Mouse (Mus musculus) heart, embryonic 16.5 days (tissue): Measurements from ENCODE around the gene Pla2r1. TPM values are rescaled to one million over a fixed set of nuclear protein-coding genes. Genes with fewer than 3 reads are reported as not detected.

Experiments used
- ATAC-seq: fragments of 200-750 bp; cut with Nextera tagmentation; replicated peaks from 2 replicates; pipeline ENCODE4 v1.8.0; 2017; ENCODE audit warnings: moderate number of reproducible peaks; ENCODE audit not compliant: insufficient read depth, low FRiP score; ENCODE audit errors: extremely low read depth
- H3K27ac ChIP-seq: fragments of 300-500 bp; sonication (generic); 2 replicates; pipeline ENCODE4 v1.5.1; 2014; ENCODE audit warnings: mild to moderate bottlenecking, low read length, control low read depth, moderate library complexity
- H3K27me3 ChIP-seq: fragments of 300-500 bp; sonication (generic); 2 replicates; pipeline ENCODE4 v1.6.1; 2014; ENCODE audit warnings: low read length, mixed read lengths; ENCODE audit not compliant: control insufficient read depth, insufficient read depth
- H3K36me3 ChIP-seq: fragments of 300-500 bp; sonication (generic); 2 replicates; pipeline ENCODE4 v1.6.1; 2014; ENCODE audit not compliant: control insufficient read depth, insufficient read depth
- H3K4me1 ChIP-seq: fragments of 300-500 bp; sonication (generic); 2 replicates; pipeline ENCODE4 v1.6.1; 2014; ENCODE audit warnings: low read length, mixed read lengths; ENCODE audit not compliant: control insufficient read depth, insufficient read depth
- H3K4me2 ChIP-seq: fragments of 300-500 bp; sonication (generic); 2 replicates; pipeline ENCODE4 v1.6.1; 2014; ENCODE audit warnings: low read depth, mild to moderate bottlenecking, control low read depth, low read length
- H3K4me3 ChIP-seq: fragments of 300-500 bp; sonication (generic); 2 replicates; pipeline ENCODE4 v1.5.1; 2014; ENCODE audit warnings: mild to moderate bottlenecking, control low read depth, low read length
- H3K9ac ChIP-seq: fragments of 300-500 bp; sonication (generic); 2 replicates; pipeline ENCODE4 v1.6.1; 2014; ENCODE audit warnings: low read length, control low read depth
- H3K9me3 ChIP-seq: fragments of 300-500 bp; sonication (generic); replicated peaks from 2 replicates; pipeline ENCODE4 v1.6.1; 2016; ENCODE audit warnings: low read length; ENCODE audit not compliant: control insufficient read depth
- WGBS: fragments of 180-500 bp; shearing (Covaris S2); extraction: QIAGEN DNeasy Blood & Tissue Kit; methylation state at CpG from one replicate; pipeline ENCODE4 v1.1.7; 2014; 5-methylcytosine and 5-hydroxymethylcytosine counted together
- polyA plus RNA-seq: library from polyadenylated mRNA; unstranded; fragments of >200 nt; fragmentation: Nextera tagmentation; extraction: Ambion mirVana; gene quantifications from 2 replicates; pipeline ENCODE4 v1.2.1, GENCODE M21; 2015

Gene Pla2r1
- polyA plus RNA-seq, 1 experiment from 2014 or later, result 1.5 TPM

GRCm38 (mm10) chr2:60430315-60431021 lies 122.6 kb downstream of the Pla2r1 start:
- WGBS, result 72% methylated on average over 8 of the region's 8 CpGs
- Histone ChIP-seq H3K4me2 (no peak overlapping the region), H3K36me3 (no peaks in the 10 kb centered on the region), H3K27ac (no peak overlapping the region), H3K27me3 (no peaks in the 10 kb centered on the region), H3K4me1 (no peaks in the 10 kb centered on the region), H3K4me3 (no peak overlapping the region), H3K9me3 (no peaks in the 10 kb centered on the region), H3K9ac (no peak overlapping the region)
- ATAC-seq, result no peak

GRCm38 (mm10) chr2:60418075-60418474 lies 135.0 kb downstream of the Pla2r1 start:
- H3K36me3 ChIP-seq, result no peaks in the 10 kb centered on the region
- H3K27me3 ChIP-seq, result no peaks in the 10 kb centered on the region
- 2% methylated on average over 6 of the region's 6 CpGs for WGBS
- no peaks in the 10 kb centered on the region for H3K9me3 ChIP-seq
- ATAC-seq, result peak; percentile 69
- no peaks in the 10 kb centered on the region for H3K4me1 ChIP-seq
- no peak overlapping the region for H3K4me2 ChIP-seq
- H3K9ac ChIP-seq, result no peak overlapping the region
- H3K27ac ChIP-seq, result no peak overlapping the region
- H3K4me3 ChIP-seq, result no peak overlapping the region

- Histone ChIP-seq H3K4me1 (no peaks in the 10 kb centered on the region), H3K36me3 (no peaks in the 10 kb centered on the region), H3K27me3 (no peaks in the 10 kb centered on the region), H3K9me3 (no peaks in the 10 kb centered on the region), H3K4me3 (no peak overlapping the region), H3K27ac (no peak overlapping the region), H3K9ac (no peak overlapping the region), H3K4me2 (no peak overlapping the region)
- 56% methylated on average over 8 of the region's 8 CpGs for WGBS
- no peak for ATAC-seq
These were observed 138.8 kb downstream of the Pla2r1 start for GRCm38 (mm10) chr2:60414334-60414733.

GRCm38 (mm10) chr2:60413006-60413650 lies 140.0 kb downstream of the Pla2r1 start:
- ATAC-seq, result no peak
- no peak overlapping the region for H3K27ac ChIP-seq
- no peak overlapping the region for H3K4me2 ChIP-seq
- no peaks in the 10 kb centered on the region for H3K4me1 ChIP-seq
- 75% methylated on average over 18 of the region's 18 CpGs for WGBS
- no peak overlapping the region for H3K4me3 ChIP-seq
- H3K9me3 ChIP-seq, result no peaks in the 10 kb centered on the region
- no peaks in the 10 kb centered on the region for H3K27me3 ChIP-seq
- H3K36me3 ChIP-seq, result no peaks in the 10 kb centered on the region
- H3K9ac ChIP-seq, result no peak overlapping the region

- WGBS, result 80% methylated on average over 7 of the region's 7 CpGs
- H3K27me3 ChIP-seq, result no peaks in the 10 kb centered on the region
- H3K4me1 ChIP-seq, result no peaks in the 10 kb centered on the region
- H3K27ac ChIP-seq, result no peak overlapping the region
- H3K9ac ChIP-seq, result no peak overlapping the region
- H3K36me3 ChIP-seq, result no peaks in the 10 kb centered on the region
- H3K9me3 ChIP-seq, result no peaks in the 10 kb centered on the region
- no peak overlapping the region for H3K4me2 ChIP-seq
- no peak overlapping the region for H3K4me3 ChIP-seq
- ATAC-seq, result no peak
These were observed 141.9 kb downstream of the Pla2r1 start for GRCm38 (mm10) chr2:60411181-60411580.

- Histone ChIP-seq H3K27ac (no peak overlapping the region), H3K4me1 (no peaks in the 10 kb centered on the region), H3K36me3 (no peaks in the 10 kb centered on the region), H3K4me3 (no peak overlapping the region), H3K9me3 (no peaks in the 10 kb centered on the region), H3K9ac (no peak overlapping the region), H3K27me3 (no peaks in the 10 kb centered on the region), H3K4me2 (no peak overlapping the region)
- 72% methylated on average over 11 of the region's 11 CpGs for WGBS
- no peak for ATAC-seq
These were observed 142.9 kb downstream of the Pla2r1 start for GRCm38 (mm10) chr2:60409989-60410763.

GRCm38 (mm10) chr2:60409194-60409593 lies 143.9 kb downstream of the Pla2r1 start:
- ATAC-seq, result no peak
- H3K4me2 ChIP-seq, result no peak overlapping the region
- no peak overlapping the region for H3K27ac ChIP-seq
- no peak overlapping the region for H3K9ac ChIP-seq
- no peaks in the 10 kb centered on the region for H3K4me1 ChIP-seq
- H3K36me3 ChIP-seq, result no peaks in the 10 kb centered on the region
- 65% methylated on average over 6 of the region's 6 CpGs for WGBS
- no peaks in the 10 kb centered on the region for H3K27me3 ChIP-seq
- no peaks in the 10 kb centered on the region for H3K9me3 ChIP-seq
- H3K4me3 ChIP-seq, result no peak overlapping the region

GRCm38 (mm10) chr2:60407387-60407786 lies 145.7 kb downstream of the Pla2r1 start:
- H3K27ac ChIP-seq, result no peak overlapping the region
- 91% methylated on average over 2 of the region's 2 CpGs for WGBS
- no peaks in the 10 kb centered on the region for H3K4me1 ChIP-seq
- no peak for ATAC-seq
- H3K4me3 ChIP-seq, result no peak overlapping the region
- H3K27me3 ChIP-seq, result no peaks in the 10 kb centered on the region
- no peak overlapping the region for H3K9ac ChIP-seq
- no peaks in the 10 kb centered on the region for H3K9me3 ChIP-seq
- H3K4me2 ChIP-seq, result no peak overlapping the region
- H3K36me3 ChIP-seq, result no peaks in the 10 kb centered on the region

- Histone ChIP-seq H3K4me2 (no peak overlapping the region), H3K9ac (no peak overlapping the region), H3K4me1 (no peaks in the 10 kb centered on the region), H3K36me3 (no peaks in the 10 kb centered on the region), H3K4me3 (no peak overlapping the region), H3K9me3 (no peaks in the 10 kb centered on the region), H3K27ac (no peak overlapping the region), H3K27me3 (no peaks in the 10 kb centered on the region)
- ATAC-seq, result no peak
- 86% methylated on average over 5 of the region's 5 CpGs for WGBS
These were observed 147.7 kb downstream of the Pla2r1 start for GRCm38 (mm10) chr2:60405431-60405830.
